8 mouse cellular contexts compared by ENCODE assay signal in the genomic region with DNA sequence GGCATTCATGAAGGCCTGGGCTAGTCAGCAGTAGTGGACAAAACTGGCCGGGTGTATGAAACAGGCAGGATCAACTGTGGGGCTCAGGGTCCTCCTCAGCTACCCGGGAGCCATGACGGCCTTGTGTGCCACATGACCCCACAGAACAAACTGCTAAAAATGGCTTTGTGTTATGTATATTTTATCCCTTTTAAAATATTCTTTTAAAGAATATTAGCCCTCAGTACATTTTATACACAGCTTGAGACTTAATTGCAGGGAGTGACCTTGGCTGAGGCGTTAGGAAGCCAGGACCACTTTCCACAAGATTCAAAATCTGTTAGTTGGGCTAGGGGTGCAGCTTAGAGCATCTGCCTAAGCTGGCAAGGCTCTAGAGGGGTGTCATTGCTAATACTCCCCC. TPM values are rescaled to one million over a fixed set of nuclear protein-coding genes. Genes with fewer than 3 reads are reported as not detected.
DNase-seq lines count a peak whose midpoint lies in the region; ATAC-seq and TF ChIP-seq lines count a peak whose summit lies in the region.

No protein-coding gene starts in this region.

- ATAC-seq in neural tube, embryonic 11.5 days (ENCODE audit: insufficient read depth, low FRiP score, low TSS enrichment) = no peak
- no peak for ATAC-seq in limb, embryonic 14.5 days (ENCODE audit: low FRiP score, low read depth)
- no peak for ATAC-seq in stomach, postnatal 0 days (ENCODE audit: low FRiP score, low TSS enrichment)
- no peak for ATAC-seq in CD4-positive, CD25-positive, alpha-beta regulatory T cell, adult 4 months

- TF ChIP-seq POLR2A in limb, embryonic 14.5 days (IDR thresholded peaks at IDR 0.05; ENCODE audit: borderline replicate concordance, extremely low read depth, insufficient read depth, insufficient read length) = no peak

- no peaks in the 10 kb centered on the region for H3K9me3 ChIP-seq in neural tube, embryonic 11.5 days (ENCODE audit: control insufficient read depth, low read length)
- no peaks in the 10 kb centered on the region for H3K9me3 ChIP-seq in limb, embryonic 14.5 days (ENCODE audit: control insufficient read depth, low read length)
- H3K9me3 ChIP-seq in stomach, postnatal 0 days (ENCODE audit: control insufficient read depth, low read length) = no peaks in the 10 kb centered on the region

- TF ChIP-seq CTCF in stomach, postnatal 0 days (IDR thresholded peaks at IDR 0.05; ENCODE audit: low read depth) = no peak

- H3K27ac ChIP-seq in neural tube, embryonic 11.5 days (ENCODE audit: low read depth, low read length) = no peak overlapping the region
- no peak overlapping the region for H3K27ac ChIP-seq in limb, embryonic 14.5 days (replicated peaks; ENCODE audit: low read depth, low read length)
- no peak overlapping the region for H3K27ac ChIP-seq in stomach, postnatal 0 days (replicated peaks)

- no peaks in the 10 kb centered on the region for H3K27me3 ChIP-seq in neural tube, embryonic 11.5 days (ENCODE audit: control insufficient read depth, insufficient read depth, low read length)
- no peaks in the 10 kb centered on the region for H3K27me3 ChIP-seq in limb, embryonic 14.5 days (ENCODE audit: control insufficient read depth, insufficient read depth, low read length)
- no peaks in the 10 kb centered on the region for H3K27me3 ChIP-seq in stomach, postnatal 0 days (ENCODE audit: control insufficient read depth, insufficient read depth, low read length)

- no peaks in the 10 kb centered on the region for H3K4me1 ChIP-seq in neural tube, embryonic 11.5 days (ENCODE audit: control insufficient read depth, insufficient read depth, low read length)
- H3K4me1 ChIP-seq in limb, embryonic 14.5 days (ENCODE audit: control insufficient read depth, insufficient read depth, low read length) = no peaks in the 10 kb centered on the region
- no peaks in the 10 kb centered on the region for H3K4me1 ChIP-seq in stomach, postnatal 0 days (replicated peaks; ENCODE audit: control insufficient read depth, insufficient read depth)

- H3K9ac ChIP-seq in neural tube, embryonic 11.5 days (ENCODE audit: low read length) = peak overlapping the region; percentile 7; the same call in 1 of the 2 replicates
- H3K9ac ChIP-seq in limb, embryonic 14.5 days (ENCODE audit: low read depth, low read length, severe bottlenecking) = peak overlapping the region; percentile 52
- H3K9ac ChIP-seq in stomach, postnatal 0 days (ENCODE audit: low read length) = no peak overlapping the region

- 69% methylated on average over 4 of the region's 4 CpGs for WGBS in neural tube, embryonic 11.5 days
- WGBS in limb, embryonic 14.5 days = 55% methylated on average over 4 of the region's 4 CpGs
- 57% methylated on average over 4 of the region's 4 CpGs for WGBS in stomach, postnatal 0 days

- H3K4me3 ChIP-seq in neural tube, embryonic 11.5 days (ENCODE audit: low read depth, low read length) = no peak overlapping the region; the same call in 1 of the 2 replicates
- H3K4me3 ChIP-seq in limb, embryonic 14.5 days (replicated peaks; ENCODE audit: low read length) = peak overlapping the region; percentile 31
- no peak overlapping the region for H3K4me3 ChIP-seq in stomach, postnatal 0 days (ENCODE audit: low read depth, low read length)

- DNase-seq in cerebellum, postnatal 14 days = peak; percentile 33 to 47
- no peak for DNase-seq in cerebellum, postnatal 4 days (ENCODE audit: low spot score in 2 of 2)
- peak; percentile 30 for DNase-seq in neural tube, embryonic 11.5 days (ENCODE audit: low spot score)
- DNase-seq in neural tube, embryonic 10.5 days (ENCODE audit: extremely low spot score, low spot score) = no peak
- no peak for DNase-seq in limb, embryonic 14.5 days (ENCODE audit: low spot score)
- no peak for DNase-seq in stomach, postnatal 0 days (ENCODE audit: low spot score)
- DNase-seq in cerebellum, adult 11 months = no peak

- no peaks in the 10 kb centered on the region for H3K36me3 ChIP-seq in neural tube, embryonic 11.5 days (ENCODE audit: control insufficient read depth, insufficient read depth, low read length)
- no peaks in the 10 kb centered on the region for H3K36me3 ChIP-seq in limb, embryonic 14.5 days (ENCODE audit: control insufficient read depth, insufficient read depth, low read length)
- no peaks in the 10 kb centered on the region for H3K36me3 ChIP-seq in stomach, postnatal 0 days (ENCODE audit: control insufficient read depth, insufficient read depth, low read length)

- peak overlapping the region; percentile 52; the same call in 1 of the 2 replicates for H3K4me2 ChIP-seq in neural tube, embryonic 11.5 days (ENCODE audit: low read depth)
- peak overlapping the region; percentile 56 for H3K4me2 ChIP-seq in limb, embryonic 14.5 days (replicated peaks; ENCODE audit: low read depth, low read length, severe bottlenecking)
- peak overlapping the region; percentile 62 for H3K4me2 ChIP-seq in stomach, postnatal 0 days (replicated peaks; ENCODE audit: low read depth)

- TF ChIP-seq EP300 in stomach, postnatal 0 days (optimal IDR thresholded peaks at IDR 0.05) = no peak

RNA-seq across cellular contexts. Expression of gene Hnrnph1, which starts 5.8 kb away (rescaled TPM):
- polyA plus RNA-seq in neural tube, embryonic 11.5 days (2014; fragmentation: Nextera tagmentation; extraction: Ambion mirVana) = 840 and 876 TPM in 2 replicates
- 769 and 778 TPM in 2 replicates for polyA plus RNA-seq in limb, embryonic 14.5 days (2012; rRNA removed)
- 453 and 466 TPM in 2 replicates for polyA plus RNA-seq in limb, embryonic 14.5 days (2014; fragmentation: Nextera tagmentation; extraction: Ambion mirVana)
- 113 and 115 TPM in 2 replicates for polyA plus RNA-seq in stomach, postnatal 0 days (2015; fragmentation: Nextera tagmentation; extraction: Ambion mirVana)
- 100 to 1,000 TPM; 195 to 207 TPM for polyA plus RNA-seq in CD4-positive, CD25-positive, alpha-beta regulatory T cell, adult 4 months (2017; shearing (Covaris generic))

RNA-seq across cellular contexts. Expression of gene Cby3, which starts 16.7 kb away (rescaled TPM):
- not detected in 2 replicates for polyA plus RNA-seq in neural tube, embryonic 11.5 days (2014; fragmentation: Nextera tagmentation; extraction: Ambion mirVana)
- 0.16 TPM in 1 of 2 replicates, not detected in the other for polyA plus RNA-seq in limb, embryonic 14.5 days (2012; rRNA removed)
- 0.47 TPM in 1 of 2 replicates, not detected in the other for polyA plus RNA-seq in limb, embryonic 14.5 days (2014; fragmentation: Nextera tagmentation; extraction: Ambion mirVana)
- 0.15 and 0.28 TPM in 2 replicates for polyA plus RNA-seq in stomach, postnatal 0 days (2015; fragmentation: Nextera tagmentation; extraction: Ambion mirVana)
- polyA plus RNA-seq in CD4-positive, CD25-positive, alpha-beta regulatory T cell, adult 4 months (2017; shearing (Covaris generic)) = not detected

RNA-seq across cellular contexts. Expression of gene Canx, which starts 45.5 kb away (rescaled TPM):
- polyA plus RNA-seq in neural tube, embryonic 11.5 days (2014; fragmentation: Nextera tagmentation; extraction: Ambion mirVana) = 240 and 252 TPM in 2 replicates
- polyA plus RNA-seq in limb, embryonic 14.5 days (2012; rRNA removed) = 150 and 208 TPM in 2 replicates
- 232 and 244 TPM in 2 replicates for polyA plus RNA-seq in limb, embryonic 14.5 days (2014; fragmentation: Nextera tagmentation; extraction: Ambion mirVana)
- 171 and 181 TPM in 2 replicates for polyA plus RNA-seq in stomach, postnatal 0 days (2015; fragmentation: Nextera tagmentation; extraction: Ambion mirVana)
- polyA plus RNA-seq in CD4-positive, CD25-positive, alpha-beta regulatory T cell, adult 4 months (2017; shearing (Covaris generic)) = 100 to 1,000 TPM; 182 to 206 TPM

RNA-seq across cellular contexts. Expression of gene Rufy1, which starts 60.0 kb away (rescaled TPM):
- polyA plus RNA-seq in neural tube, embryonic 11.5 days (2014; fragmentation: Nextera tagmentation; extraction: Ambion mirVana) = 26.0 and 28.0 TPM in 2 replicates
- polyA plus RNA-seq in limb, embryonic 14.5 days (2012; rRNA removed) = 16.5 and 20.3 TPM in 2 replicates
- polyA plus RNA-seq in limb, embryonic 14.5 days (2014; fragmentation: Nextera tagmentation; extraction: Ambion mirVana) = 24.9 and 26.9 TPM in 2 replicates
- polyA plus RNA-seq in stomach, postnatal 0 days (2015; fragmentation: Nextera tagmentation; extraction: Ambion mirVana) = 18.7 and 22.8 TPM in 2 replicates
- 10 to 100 TPM; 11.9 to 15.4 TPM for polyA plus RNA-seq in CD4-positive, CD25-positive, alpha-beta regulatory T cell, adult 4 months (2017; shearing (Covaris generic))

Comparison
In these comparisons a context has a peak if more than half of its experiments do, and no peak if none do; other contexts are left out.
1. DNase-seq: peak in cerebellum, postnatal 14 days (2 of 2) and neural tube, embryonic 11.5 days (single experiment); none in cerebellum, postnatal 4 days (0 of 2), neural tube, embryonic 10.5 days (single experiment), limb, embryonic 14.5 days (single experiment), stomach, postnatal 0 days (single experiment) and cerebellum, adult 11 months (single experiment).
2. Peak in every context shown above with its lines, with median percentiles within 50 percentile points of each other: H3K4me2 ChIP-seq.